Comparison of ENCODE assay signal across 19 mouse cellular contexts in the genomic region with DNA sequence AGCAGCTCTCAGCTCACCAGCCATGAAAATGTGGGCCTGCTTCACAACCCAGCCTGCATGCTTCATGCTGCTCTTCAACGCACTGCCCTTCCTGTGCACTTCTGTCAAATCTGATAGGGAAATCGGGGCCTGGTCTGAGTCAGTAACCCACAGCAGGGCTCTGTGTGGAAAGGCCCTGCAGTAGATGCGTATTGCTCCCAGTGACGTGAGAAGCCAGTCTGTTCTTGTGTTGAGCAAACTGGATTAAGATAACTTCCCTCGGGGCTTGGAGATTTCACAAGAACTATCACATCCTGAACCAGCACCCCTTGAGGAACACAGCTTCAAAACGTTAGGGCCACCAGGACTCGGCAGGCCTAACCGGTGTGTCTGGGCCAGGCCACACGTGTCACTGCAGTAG.
DNase-seq lines count a peak whose midpoint lies in the region; ATAC-seq and TF ChIP-seq lines count a peak whose summit lies in the region.
"Had no signal": no experiment of that assay in that cellular context is flagged by ENCODE, and none has a peak within 500 bp of the region (broad histone marks: within the 10 kb centered on the region; RNA-seq: fewer than 3 reads in every experiment).

No protein-coding gene starts in this region.

- TF ChIP-seq POLR2A in embryonic fibroblast, embryonic 13.5 days (IDR thresholded peaks at IDR 0.05; ENCODE audit: low read depth, low read length), result no peak
- no peak for TF ChIP-seq POLR2A in myocyte (IDR thresholded peaks at IDR 0.05; ENCODE audit: insufficient read length, low read depth)

- H3K9ac ChIP-seq in heart, embryonic 12.5 days, result no peak overlapping the region
- H3K9ac ChIP-seq: embryonic facial prominence, embryonic 13.5 days; liver, postnatal 0 days; midbrain, embryonic 15.5 days had no signal

- H3K36me3 ChIP-seq in heart, embryonic 10.5 days, result peaks cover 6% of the 10 kb centered on the region; the same call in 1 of the 2 replicates
- no peaks in the 10 kb centered on the region for H3K36me3 ChIP-seq in heart, embryonic 12.5 days
- peaks cover 78% of the 10 kb centered on the region for H3K36me3 ChIP-seq in myocyte (ENCODE audit: control insufficient read depth, insufficient read depth)
- no peaks in the 10 kb centered on the region for H3K36me3 ChIP-seq in embryonic facial prominence, embryonic 10.5 days (replicated peaks)
- H3K36me3 ChIP-seq: embryonic facial prominence, embryonic 13.5 days; forebrain, embryonic 10.5 days; midbrain, embryonic 15.5 days had no signal

- peaks cover 58% of the 10 kb centered on the region for H3K79me2 ChIP-seq in myocyte (ENCODE audit: control insufficient read depth, insufficient read depth)

- no peaks in the 10 kb centered on the region for H3K9me3 ChIP-seq in heart, embryonic 10.5 days
- no peaks in the 10 kb centered on the region for H3K9me3 ChIP-seq in heart, embryonic 12.5 days (replicated peaks)
- no peaks in the 10 kb centered on the region for H3K9me3 ChIP-seq in embryonic facial prominence, embryonic 10.5 days
- H3K9me3 ChIP-seq: embryonic facial prominence, embryonic 13.5 days; forebrain, embryonic 10.5 days; midbrain, embryonic 15.5 days had no signal

- WGBS in heart, embryonic 10.5 days, result 47% methylated on average over 9 of the region's 9 CpGs
- 46% methylated on average over 9 of the region's 9 CpGs for WGBS in heart, embryonic 12.5 days
- 77% methylated on average over 9 of the region's 9 CpGs for WGBS in embryonic facial prominence, embryonic 10.5 days

- no peak overlapping the region for H3K4me2 ChIP-seq in heart, embryonic 12.5 days
- no peak overlapping the region for H3K4me2 ChIP-seq in myocyte (ENCODE audit: low read depth)
- H3K4me2 ChIP-seq: embryonic facial prominence, embryonic 13.5 days; midbrain, embryonic 15.5 days had no signal

- H3K27me3 ChIP-seq in heart, embryonic 10.5 days (ENCODE audit: insufficient read depth, poor library complexity, severe bottlenecking), result no peaks in the 10 kb centered on the region
- no peaks in the 10 kb centered on the region for H3K27me3 ChIP-seq in heart, embryonic 12.5 days (replicated peaks)
- H3K27me3 ChIP-seq in myocyte (ENCODE audit: control insufficient read depth, insufficient read depth, insufficient read length), result no peaks in the 10 kb centered on the region
- no peaks in the 10 kb centered on the region for H3K27me3 ChIP-seq in embryonic facial prominence, embryonic 10.5 days (replicated peaks; ENCODE audit: low read depth, poor library complexity, severe bottlenecking)
- H3K27me3 ChIP-seq: embryonic facial prominence, embryonic 13.5 days; midbrain, embryonic 15.5 days; Patski had no signal

- TF ChIP-seq CTCF in embryonic fibroblast, embryonic 13.5 days (IDR thresholded peaks at IDR 0.05; ENCODE audit: borderline replicate concordance, insufficient read depth, low read length), result no peak

- no peaks in the 10 kb centered on the region for H3K4me1 ChIP-seq in heart, embryonic 10.5 days
- peaks cover under 1% of the 10 kb centered on the region for H3K4me1 ChIP-seq in heart, embryonic 12.5 days (replicated peaks)
- peaks cover 29% of the 10 kb centered on the region for H3K4me1 ChIP-seq in embryonic fibroblast, embryonic 13.5 days (ENCODE audit: control insufficient read depth, insufficient read depth, low read length)
- peaks cover 3% of the 10 kb centered on the region; the same call in 1 of the 2 replicates for H3K4me1 ChIP-seq in embryonic facial prominence, embryonic 10.5 days
- H3K4me1 ChIP-seq: midbrain, embryonic 15.5 days had no signal

- 0 out of 2 replicates have a peak overlapping the region, but pooled peaks have one; percentile 7 for H3K27ac ChIP-seq in heart, embryonic 10.5 days
- H3K27ac ChIP-seq in heart, embryonic 12.5 days (ENCODE audit: poor library complexity, severe bottlenecking), result no peak overlapping the region
- peak overlapping the region; percentile 27; the same call in 1 of the 2 replicates for H3K27ac ChIP-seq in embryonic fibroblast, embryonic 13.5 days (ENCODE audit: insufficient read depth, low read length)
- no peak overlapping the region for H3K27ac ChIP-seq in embryonic facial prominence, embryonic 10.5 days (replicated peaks)
- H3K27ac ChIP-seq: embryonic facial prominence, embryonic 13.5 days; midbrain, embryonic 15.5 days had no signal

- no peak overlapping the region for H3K4me3 ChIP-seq in heart, embryonic 10.5 days
- H3K4me3 ChIP-seq in heart, embryonic 12.5 days, result no peak overlapping the region
- H3K4me3 ChIP-seq in embryonic fibroblast, embryonic 13.5 days (ENCODE audit: insufficient read depth, low read length), result no peak overlapping the region
- no peak overlapping the region for H3K4me3 ChIP-seq in myocyte
- H3K4me3 ChIP-seq in embryonic facial prominence, embryonic 10.5 days, result no peak overlapping the region
- H3K4me3 ChIP-seq: embryonic facial prominence, embryonic 13.5 days; forebrain, embryonic 10.5 days; midbrain, embryonic 15.5 days had no signal

- H3ac ChIP-seq in myocyte (ENCODE audit: control insufficient read depth, insufficient read length), result no peak overlapping the region

- DNase-seq in heart, embryonic 10.5 days (ENCODE audit: low spot score), result no peak
- DNase-seq in 416B (ENCODE audit: low read depth), result peak; percentile 93
- DNase-seq in embryonic facial prominence, embryonic 10.5 days (ENCODE audit: low spot score), result no peak
- DNase-seq in right cerebral cortex, adult 2 months (ENCODE audit: low spot score in 2 of 2), result no peak
- DNase-seq: adrenal gland, postnatal 14 days; cerebellum, adult 9-11 months; heart, adult 18-20 months; kidney, adult 8-10 months; kidney, postnatal 4 days; liver, postnatal 0 days; lung, postnatal 14 days; retina, postnatal 1 day had no signal

- no peak for ATAC-seq in heart, embryonic 12.5 days (ENCODE audit: insufficient number of reproducible peaks, low FRiP score)
- ATAC-seq: liver, postnatal 0 days; midbrain, embryonic 15.5 days; Patski had no signal

TF ChIP-seq in myocyte, 11 proteins besides CTCF, POLR2A, EP300 and RAD21:
- TF ChIP-seq E2F4 (IDR thresholded peaks at IDR 0.05; ENCODE audit: insufficient read depth) (no peak), USF1 (IDR thresholded peaks at IDR 0.05; ENCODE audit: low read depth) (no peak), CEBPB (IDR thresholded peaks at IDR 0.05; ENCODE audit: insufficient read depth, poor library complexity, severe bottlenecking) (no peak), TCF12 (IDR thresholded peaks at IDR 0.05; ENCODE audit: insufficient read depth, poor library complexity, severe bottlenecking) (no peak), TCF3 (IDR thresholded peaks at IDR 0.05; ENCODE audit: insufficient read length, low read depth) (no peak), POLR2AphosphoS2 (IDR thresholded peaks at IDR 0.05; ENCODE audit: insufficient read length, low read depth) (peak; percentile 27)

Comparison
In these comparisons a context has a peak if more than half of its experiments do, and no peak if none do; other contexts are left out.
1. H3K27ac ChIP-seq: peak in heart, embryonic 10.5 days (single experiment) and embryonic fibroblast, embryonic 13.5 days (single experiment); none in heart, embryonic 12.5 days (single experiment) and embryonic facial prominence, embryonic 10.5 days (single experiment).